Mouse (Mus musculus): ENCODE measurements at regions not wholly inside any gene's neighbourhood (a gene's known extent, or its start where the extent isn't known, plus 50 kb on each side); places are given as distances from the start of the nearest gene placed in this dataset.

DNA sequence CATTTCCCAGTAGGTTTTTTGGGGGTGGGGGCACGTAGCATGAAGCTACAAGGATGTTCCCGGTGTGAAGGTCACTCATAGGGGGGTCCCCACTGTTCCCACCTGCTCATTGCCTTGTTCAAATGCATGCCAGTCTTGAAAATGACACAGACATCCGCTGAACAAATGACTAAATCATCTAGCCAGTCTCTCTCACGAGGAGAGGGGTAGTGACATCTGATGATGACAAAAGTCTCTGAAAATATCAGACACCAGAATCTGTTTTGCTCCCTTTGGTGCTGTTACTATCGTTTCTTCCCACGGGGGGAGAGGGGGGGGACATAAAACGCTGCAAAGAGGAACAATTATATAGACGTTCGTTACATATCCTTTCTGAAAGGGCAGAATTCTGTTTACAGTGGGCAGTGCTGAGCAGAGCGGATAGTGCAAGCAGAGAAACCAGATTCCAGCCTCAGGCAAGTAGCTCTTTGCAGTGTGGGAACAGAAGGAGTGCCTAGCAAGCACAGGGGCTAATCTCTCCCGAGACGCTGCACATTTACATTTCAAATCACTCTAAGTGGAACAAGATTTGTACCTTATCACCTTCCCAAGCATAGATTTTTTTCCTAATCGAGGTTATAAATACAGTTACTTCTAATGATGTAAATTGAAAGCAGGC, 234.7 kb upstream of the Slc7a11 start:
- no peak for DNase-seq (ENCODE audit: low spot score)
- H3K36me3 ChIP-seq (ENCODE audit: insufficient read depth, low read length) = no peaks in the 10 kb centered on the region
- no peak overlapping the region for H3K4me3 ChIP-seq (ENCODE audit: low read length)
- H3K4me2 ChIP-seq (ENCODE audit: low read depth, low read length) = 0 out of 2 replicates have a peak overlapping the region, but pooled peaks have one; percentile 0
- no peak overlapping the region for H3K9ac ChIP-seq (replicated peaks; ENCODE audit: low read length)
- ATAC-seq = 0 out of 2 replicates have a peak, but pooled peaks have one; percentile 56
- WGBS = 37% methylated on average over 13 of the region's 13 CpGs
- TF ChIP-seq CTCF (IDR thresholded peaks at IDR 0.05; ENCODE audit: low read depth) = no peak
- no peaks in the 10 kb centered on the region for H3K27me3 ChIP-seq (ENCODE audit: insufficient read depth, low read length)
- peak overlapping the region; percentile 36; the same call in 1 of the 2 replicates for H3K27ac ChIP-seq
- H3K9me3 ChIP-seq (ENCODE audit: low read length) = no peaks in the 10 kb centered on the region
- no peaks in the 10 kb centered on the region; the same call in 1 of the 2 replicates for H3K4me1 ChIP-seq (ENCODE audit: insufficient read depth, low read length)

DNA sequence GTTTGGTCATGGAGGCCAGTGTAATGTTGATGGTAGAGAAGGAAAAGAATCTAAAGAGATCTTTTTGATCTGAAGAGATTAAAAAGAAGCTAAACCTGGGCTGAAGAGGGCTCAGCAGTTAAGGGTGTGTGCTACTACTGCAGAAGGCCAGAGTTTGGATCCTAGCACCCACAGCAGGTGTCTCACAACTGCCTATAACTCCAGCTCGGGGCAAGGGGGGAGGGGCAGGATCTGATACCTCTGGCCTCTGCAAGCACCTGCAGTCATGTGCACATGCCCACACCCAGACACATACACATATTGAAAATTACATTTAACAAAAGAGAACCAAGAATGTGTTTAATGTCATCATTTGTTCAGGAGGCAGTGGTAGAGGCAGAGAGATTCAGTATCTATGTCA, 232.4 kb upstream of the Slc7a11 start:
- Histone ChIP-seq H3K9me3 (ENCODE audit: low read length) (no peaks in the 10 kb centered on the region), H3K4me2 (ENCODE audit: low read depth, low read length) (no peak overlapping the region), H3K4me3 (ENCODE audit: low read length) (no peak overlapping the region), H3K27ac (no peak overlapping the region), H3K4me1 (ENCODE audit: insufficient read depth, low read length) (no peaks in the 10 kb centered on the region; the same call in 1 of the 2 replicates), H3K9ac (replicated peaks; ENCODE audit: low read length) (no peak overlapping the region), H3K27me3 (ENCODE audit: insufficient read depth, low read length) (no peaks in the 10 kb centered on the region), H3K36me3 (ENCODE audit: insufficient read depth, low read length) (no peaks in the 10 kb centered on the region)
- ATAC-seq = no peak
- no peak for DNase-seq (ENCODE audit: low spot score)
- TF ChIP-seq CTCF (IDR thresholded peaks at IDR 0.05; ENCODE audit: low read depth) = no peak
- WGBS = 70% methylated on average over 1 of the region's 1 CpGs

DNA sequence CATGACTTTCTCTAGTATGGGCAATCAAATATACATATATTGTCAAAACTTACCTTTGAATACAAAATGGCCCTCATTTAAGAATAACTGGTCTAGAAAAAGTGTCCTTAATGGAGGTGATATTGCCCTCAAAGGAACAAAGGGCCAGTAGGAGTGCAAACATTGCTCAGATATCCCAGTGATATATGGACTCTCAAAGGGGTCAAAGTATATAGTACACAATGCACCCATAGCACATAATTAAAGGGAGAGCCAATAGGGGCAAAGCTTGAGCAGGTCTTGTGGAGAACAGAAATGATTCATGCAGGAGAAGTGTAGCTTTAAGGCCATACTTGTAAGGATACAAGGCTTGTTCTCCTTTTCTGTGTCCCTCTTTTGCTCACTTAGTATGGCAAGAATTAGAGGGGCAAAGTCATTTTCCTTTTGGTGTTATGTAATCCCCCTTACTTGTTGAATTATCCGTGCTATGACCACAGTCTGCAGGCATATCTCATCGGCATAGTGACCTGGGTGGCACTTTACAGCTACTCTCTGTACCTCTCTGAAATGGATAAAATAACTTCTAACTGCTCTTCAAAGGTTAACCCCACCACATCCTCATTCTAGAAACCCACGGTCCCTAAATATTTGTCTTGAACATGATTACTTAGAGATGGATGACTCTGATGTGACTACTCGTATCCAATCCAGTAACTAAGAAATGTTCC, 231.6 kb upstream of the Slc7a11 start:
- Histone ChIP-seq H3K4me1 (ENCODE audit: insufficient read depth, low read length) (no peaks in the 10 kb centered on the region; the same call in 1 of the 2 replicates), H3K27ac (no peak overlapping the region), H3K4me3 (ENCODE audit: low read length) (no peak overlapping the region), H3K4me2 (ENCODE audit: low read depth, low read length) (no peak overlapping the region), H3K36me3 (ENCODE audit: insufficient read depth, low read length) (no peaks in the 10 kb centered on the region), H3K27me3 (ENCODE audit: insufficient read depth, low read length) (no peaks in the 10 kb centered on the region), H3K9me3 (ENCODE audit: low read length) (no peaks in the 10 kb centered on the region), H3K9ac (replicated peaks; ENCODE audit: low read length) (no peak overlapping the region)
- DNase-seq (ENCODE audit: low spot score) = no peak
- ATAC-seq = no peak
- WGBS = 94% methylated on average over 4 of the region's 4 CpGs
- no peak for TF ChIP-seq CTCF (IDR thresholded peaks at IDR 0.05; ENCODE audit: low read depth)

DNA sequence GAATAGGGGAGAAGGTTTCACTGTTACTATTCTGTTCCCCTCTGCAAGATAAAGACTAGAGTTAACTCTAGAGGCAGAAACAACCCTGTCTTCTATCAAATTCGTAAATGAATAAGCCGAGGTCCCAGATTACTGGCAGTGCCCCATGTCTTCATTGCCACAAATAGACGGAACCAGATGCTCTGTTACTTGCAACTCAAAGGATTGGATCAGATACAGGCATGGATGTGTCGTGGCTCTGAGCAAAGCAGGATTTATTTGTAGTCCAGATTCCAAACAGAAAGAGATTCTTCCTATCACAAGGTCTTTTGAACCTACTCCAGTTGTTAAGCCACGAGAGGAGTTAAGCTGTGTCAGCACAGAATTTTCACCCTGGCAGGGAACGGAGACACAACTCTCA, 221.9 kb upstream of the Slc7a11 start:
- Histone ChIP-seq H3K9me3 (ENCODE audit: low read length) (no peaks in the 10 kb centered on the region), H3K4me3 (ENCODE audit: low read length) (no peak overlapping the region), H3K36me3 (ENCODE audit: insufficient read depth, low read length) (no peaks in the 10 kb centered on the region), H3K27ac (no peak overlapping the region), H3K9ac (replicated peaks; ENCODE audit: low read length) (no peak overlapping the region), H3K27me3 (ENCODE audit: insufficient read depth, low read length) (no peaks in the 10 kb centered on the region), H3K4me2 (ENCODE audit: low read depth, low read length) (no peak overlapping the region), H3K4me1 (ENCODE audit: insufficient read depth, low read length) (no peaks in the 10 kb centered on the region)
- DNase-seq (ENCODE audit: low spot score) = no peak
- ATAC-seq = no peak
- WGBS = 67% methylated on average over 6 of the region's 6 CpGs
- no peak for TF ChIP-seq CTCF (IDR thresholded peaks at IDR 0.05; ENCODE audit: low read depth)

DNA sequence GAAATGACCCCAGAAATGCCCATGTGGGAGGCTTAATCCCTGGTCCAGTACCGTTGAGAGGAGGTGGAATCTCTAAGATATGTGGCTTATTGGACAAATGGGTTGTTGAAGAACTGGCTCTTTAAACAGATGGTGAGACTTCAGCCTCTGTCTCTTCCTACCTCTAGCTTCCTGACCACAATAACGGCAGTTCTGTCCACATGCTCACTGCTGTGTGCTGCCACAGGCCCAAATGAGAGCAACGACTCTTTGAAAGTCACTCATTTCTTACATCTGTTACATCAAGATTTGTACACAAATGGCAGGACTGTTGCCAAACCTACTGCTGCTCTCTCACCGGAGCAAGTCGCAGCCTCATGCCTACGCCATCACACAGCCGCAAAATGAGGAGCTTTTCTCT, 217.6 kb upstream of the Slc7a11 start:
- WGBS = 63% methylated on average over 7 of the region's 7 CpGs
- no peak overlapping the region for H3K9ac ChIP-seq (replicated peaks; ENCODE audit: low read length)
- no peak overlapping the region for H3K4me2 ChIP-seq (ENCODE audit: low read depth, low read length)
- H3K36me3 ChIP-seq (ENCODE audit: insufficient read depth, low read length) = no peaks in the 10 kb centered on the region
- no peak overlapping the region for H3K27ac ChIP-seq
- DNase-seq (ENCODE audit: low spot score) (no peak), ATAC-seq (no peak)
- no peaks in the 10 kb centered on the region for H3K27me3 ChIP-seq (ENCODE audit: insufficient read depth, low read length)
- H3K9me3 ChIP-seq (ENCODE audit: low read length) = no peaks in the 10 kb centered on the region
- TF ChIP-seq CTCF (IDR thresholded peaks at IDR 0.05; ENCODE audit: low read depth) = no peak
- no peaks in the 10 kb centered on the region for H3K4me1 ChIP-seq (ENCODE audit: insufficient read depth, low read length)
- H3K4me3 ChIP-seq (ENCODE audit: low read length) = no peak overlapping the region

DNA sequence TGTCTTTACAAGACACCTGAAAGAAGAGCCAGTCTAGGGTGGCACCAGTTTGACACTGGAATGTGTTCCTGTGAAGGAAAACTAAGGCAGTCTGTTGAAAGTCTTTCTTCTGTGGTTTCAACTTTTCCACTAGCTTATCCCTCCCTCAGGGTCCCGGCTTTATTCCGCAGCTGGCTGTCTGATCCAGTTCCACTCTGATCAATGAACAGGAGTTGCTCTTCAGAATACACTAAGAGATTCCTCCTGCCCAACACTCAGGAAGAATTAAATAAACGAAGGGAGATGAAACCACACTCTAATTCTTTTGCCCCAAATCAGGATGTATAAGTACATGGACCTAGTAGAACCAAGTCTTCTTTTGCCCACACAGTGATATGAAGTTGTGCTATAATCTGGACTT, 217.2 kb upstream of the Slc7a11 start:
- Histone ChIP-seq H3K9ac (replicated peaks; ENCODE audit: low read length) (no peak overlapping the region), H3K4me2 (ENCODE audit: low read depth, low read length) (no peak overlapping the region), H3K27me3 (ENCODE audit: insufficient read depth, low read length) (no peaks in the 10 kb centered on the region), H3K27ac (no peak overlapping the region), H3K36me3 (ENCODE audit: insufficient read depth, low read length) (no peaks in the 10 kb centered on the region), H3K9me3 (ENCODE audit: low read length) (no peaks in the 10 kb centered on the region), H3K4me3 (ENCODE audit: low read length) (no peak overlapping the region), H3K4me1 (ENCODE audit: insufficient read depth, low read length) (no peaks in the 10 kb centered on the region)
- no peak for DNase-seq (ENCODE audit: low spot score)
- 90% methylated on average over 3 of the region's 3 CpGs for WGBS
- no peak for TF ChIP-seq CTCF (IDR thresholded peaks at IDR 0.05; ENCODE audit: low read depth)
- ATAC-seq = no peak

DNA sequence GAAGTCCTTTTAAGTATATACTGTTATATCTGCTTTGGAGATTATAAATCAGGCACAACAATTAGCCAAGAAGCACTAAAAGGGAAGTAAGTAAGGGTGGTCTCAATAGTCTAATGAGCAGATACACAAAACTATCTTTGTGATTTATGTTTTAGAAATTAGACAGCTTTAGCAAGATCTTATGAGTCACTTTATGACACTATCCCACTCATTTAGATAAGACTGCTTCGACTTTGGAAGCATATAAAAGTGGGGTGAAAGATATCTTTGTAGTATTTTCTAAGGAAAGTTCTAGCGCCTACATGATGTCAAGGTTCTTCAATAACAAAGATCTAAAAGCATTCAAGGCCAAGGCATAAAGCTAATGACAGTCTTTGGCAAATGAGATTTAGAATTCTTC, 214.5 kb upstream of the Slc7a11 start:
- 78% methylated on average over 2 of the region's 2 CpGs for WGBS

More for the DNA sequence above, 214.5 kb upstream of the Slc7a11 start:
- Histone ChIP-seq H3K4me1 (ENCODE audit: insufficient read depth, low read length) (no peaks in the 10 kb centered on the region), H3K36me3 (ENCODE audit: insufficient read depth, low read length) (no peaks in the 10 kb centered on the region), H3K4me3 (ENCODE audit: low read length) (no peak overlapping the region), H3K4me2 (ENCODE audit: low read depth, low read length) (no peak overlapping the region), H3K27ac (no peak overlapping the region), H3K9me3 (ENCODE audit: low read length) (no peaks in the 10 kb centered on the region), H3K27me3 (ENCODE audit: insufficient read depth, low read length) (no peaks in the 10 kb centered on the region), H3K9ac (replicated peaks; ENCODE audit: low read length) (no peak overlapping the region)
- ATAC-seq (no peak), DNase-seq (ENCODE audit: low spot score) (no peak)
- no peak for TF ChIP-seq CTCF (IDR thresholded peaks at IDR 0.05; ENCODE audit: low read depth)
